Mouse (Mus musculus) heart, embryonic 15.5 days (tissue): ENCODE data around the gene Kif21b. TPM values are rescaled to one million over a fixed set of nuclear protein-coding genes. Genes with fewer than 3 reads are reported as not detected.

Experiments used
- ATAC-seq: fragments of 200-750 bp; cut with Nextera tagmentation; replicated peaks from 2 replicates; pipeline ENCODE4 v1.8.0; 2017; ENCODE audit warnings: low read depth, moderate TSS enrichment; ENCODE audit not compliant: insufficient number of reproducible peaks, insufficient read depth, low FRiP score
- H3K27ac ChIP-seq: fragments of 300-500 bp; sonication (generic); 2 replicates; pipeline ENCODE4 v1.5.1; 2015; ENCODE audit warnings: mild to moderate bottlenecking, inconsistent platforms
- H3K27me3 ChIP-seq: fragments of 300-500 bp; sonication (generic); 2 replicates; pipeline ENCODE4 v1.6.1; 2015; ENCODE audit warnings: inconsistent platforms
- H3K36me3 ChIP-seq: fragments of 300-500 bp; sonication (generic); 2 replicates; pipeline ENCODE4 v1.6.1; 2015; ENCODE audit warnings: mild to moderate bottlenecking, inconsistent platforms
- H3K4me1 ChIP-seq: fragments of 300-500 bp; sonication (generic); replicated peaks from 2 replicates; pipeline ENCODE4 v1.6.1; 2015; ENCODE audit warnings: inconsistent platforms
- H3K4me2 ChIP-seq: fragments of 300-500 bp; sonication (generic); 2 replicates; pipeline ENCODE4 v1.6.1; 2015; ENCODE audit warnings: inconsistent platforms, mild to moderate bottlenecking, moderate library complexity
- H3K4me3 ChIP-seq: fragments of 300-500 bp; sonication (generic); 2 replicates; pipeline ENCODE4 v1.5.1; 2015; ENCODE audit warnings: mild to moderate bottlenecking, inconsistent platforms
- H3K9ac ChIP-seq: fragments of 300-500 bp; sonication (generic); 2 replicates; pipeline ENCODE4 v1.6.1; 2015; ENCODE audit warnings: mild to moderate bottlenecking, inconsistent platforms
- H3K9me3 ChIP-seq: fragments of 300-500 bp; sonication (generic); replicated peaks from 2 replicates; pipeline ENCODE4 v1.6.1; 2016; ENCODE audit warnings: inconsistent platforms
- WGBS: fragments of 180-500 bp; shearing (Covaris S2); methylation state at CpG from one replicate; pipeline ENCODE4 v1.1.7; 2015; ENCODE audit warnings: mixed read lengths; 5-methylcytosine and 5-hydroxymethylcytosine counted together
- polyA plus RNA-seq: library from polyadenylated mRNA; unstranded; fragments of >200 nt; fragmentation: Nextera tagmentation; extraction: Ambion mirVana; gene quantifications from 2 replicates; pipeline ENCODE4 v1.2.1, GENCODE M21; 2015

The Kif21b gene
- polyA plus RNA-seq, 1 experiment from 2014 or later: 0.87 TPM

DNA sequence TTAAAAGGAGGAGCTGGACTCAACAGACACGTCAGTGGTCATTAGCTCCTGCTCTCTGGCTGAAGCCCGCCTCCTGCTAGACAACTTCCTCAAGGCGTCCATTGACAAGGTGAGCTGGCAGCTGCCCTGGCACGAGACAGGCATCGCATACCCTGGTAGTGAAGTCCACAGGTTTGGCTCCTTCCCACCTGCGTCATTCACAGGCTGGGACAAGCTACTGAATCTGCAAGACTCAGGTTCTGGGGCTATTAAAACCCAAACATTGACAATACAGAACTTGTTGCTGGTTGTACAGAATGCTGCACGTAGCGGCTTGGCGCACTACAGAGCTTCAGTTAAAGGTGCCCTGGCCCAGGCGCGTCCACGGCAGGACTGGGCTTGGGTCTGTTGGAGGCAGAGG lies 29.1 kb downstream of the Kif21b start:
- no peak for ATAC-seq

DNA sequence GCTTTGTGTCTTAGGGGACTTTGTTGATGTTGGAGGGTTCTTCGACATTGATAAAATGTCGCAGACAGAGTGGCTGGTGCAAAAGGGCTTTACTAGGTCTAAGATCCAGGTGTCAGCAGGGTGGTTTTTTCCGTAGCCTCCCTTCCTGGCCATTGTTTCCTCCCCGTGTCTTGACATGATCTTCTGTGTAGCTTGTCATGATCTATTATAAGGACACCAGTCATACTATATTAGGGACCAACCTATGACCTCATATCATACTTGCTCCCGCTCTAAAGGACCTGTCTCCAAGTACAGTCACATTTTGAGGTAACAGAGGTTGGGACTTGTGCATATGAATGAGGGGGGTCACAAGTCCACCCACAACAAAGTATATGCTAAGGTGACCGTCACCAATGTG lies 29.7 kb downstream of the Kif21b start:
- ATAC-seq: no peak
- WGBS: 76% methylated on average over 6 of the region's 6 CpGs
- no peak overlapping the region for H3K27ac ChIP-seq
- H3K36me3 ChIP-seq: no peaks in the 10 kb centered on the region
- no peak overlapping the region for H3K9ac ChIP-seq
- no peak overlapping the region for H3K4me2 ChIP-seq
- H3K27me3 ChIP-seq: no peaks in the 10 kb centered on the region
- no peaks in the 10 kb centered on the region for H3K9me3 ChIP-seq
- H3K4me3 ChIP-seq: no peak overlapping the region
- no peaks in the 10 kb centered on the region for H3K4me1 ChIP-seq

More for the DNA sequence above, 29.1 kb downstream of the Kif21b start:
- Histone ChIP-seq H3K4me2 (no peak overlapping the region), H3K27me3 (no peaks in the 10 kb centered on the region), H3K9me3 (no peaks in the 10 kb centered on the region), H3K36me3 (no peaks in the 10 kb centered on the region), H3K4me1 (no peaks in the 10 kb centered on the region), H3K27ac (no peak overlapping the region), H3K9ac (no peak overlapping the region), H3K4me3 (no peak overlapping the region)
- 86% methylated on average over 12 of the region's 12 CpGs for WGBS

DNA sequence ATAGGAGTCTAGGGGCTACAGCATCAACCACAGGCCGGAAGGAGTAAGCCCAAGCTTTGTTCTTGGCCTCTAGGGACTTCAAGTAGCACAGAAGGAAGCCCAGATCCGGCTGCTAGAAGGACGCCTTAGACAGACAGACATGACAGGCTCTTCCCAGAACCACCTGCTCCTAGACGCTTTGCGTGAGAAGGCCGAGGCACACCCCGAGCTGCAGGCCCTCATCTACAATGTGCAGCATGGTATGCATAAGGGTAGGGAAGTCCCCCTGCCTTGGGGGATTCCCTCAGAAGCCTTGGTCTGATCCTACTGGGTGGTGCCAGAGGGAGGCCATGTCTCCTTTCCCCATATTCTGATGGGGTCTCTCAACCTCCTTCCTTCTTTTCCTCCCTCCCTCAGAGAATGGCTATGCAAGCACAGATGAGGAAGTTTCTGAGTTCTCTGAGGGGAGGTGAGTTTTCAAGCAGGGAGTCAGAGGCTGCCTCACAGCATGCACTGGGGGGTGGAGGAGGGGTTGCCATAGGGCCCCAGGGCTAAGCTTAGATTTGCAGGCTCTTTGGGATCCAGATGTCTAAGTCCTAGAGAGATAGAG lies 30.2 kb downstream of the Kif21b start:
- no peak overlapping the region for H3K9ac ChIP-seq
- H3K4me2 ChIP-seq: no peak overlapping the region
- WGBS: 92% methylated on average over 7 of the region's 7 CpGs
- no peaks in the 10 kb centered on the region for H3K4me1 ChIP-seq
- H3K27me3 ChIP-seq: no peaks in the 10 kb centered on the region
- no peaks in the 10 kb centered on the region for H3K9me3 ChIP-seq
- no peaks in the 10 kb centered on the region for H3K36me3 ChIP-seq
- no peak overlapping the region for H3K27ac ChIP-seq
- H3K4me3 ChIP-seq: no peak overlapping the region
- no peak for ATAC-seq

DNA sequence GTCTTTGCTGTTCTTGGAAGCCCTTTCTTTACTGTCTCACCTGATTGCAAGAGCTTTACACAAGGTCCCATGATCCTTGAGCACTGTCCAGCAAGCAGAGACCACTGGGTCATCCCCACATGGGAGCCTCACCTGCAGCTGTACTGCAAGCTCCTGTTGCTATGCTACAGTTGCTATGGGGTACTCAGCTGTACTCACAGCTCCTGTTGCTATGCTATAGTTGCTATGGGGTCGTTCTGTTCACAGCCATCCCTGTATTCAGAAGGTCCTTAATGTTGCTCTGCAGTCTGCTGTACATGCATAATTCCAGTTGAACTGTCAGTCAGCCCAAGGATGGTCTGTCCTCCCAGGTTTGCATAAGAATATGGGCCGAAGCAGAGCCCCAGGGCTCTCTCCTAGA lies 34.2 kb downstream of the Kif21b start:
- Histone ChIP-seq H3K4me2 (no peak overlapping the region), H3K4me3 (no peak overlapping the region), H3K9me3 (no peaks in the 10 kb centered on the region), H3K27me3 (no peaks in the 10 kb centered on the region; the same call in 1 of the 2 replicates), H3K4me1 (no peaks in the 10 kb centered on the region), H3K36me3 (no peaks in the 10 kb centered on the region), H3K27ac (no peak overlapping the region), H3K9ac (no peak overlapping the region)
- no peak for ATAC-seq
- WGBS: 71% methylated on average over 2 of the region's 2 CpGs

DNA sequence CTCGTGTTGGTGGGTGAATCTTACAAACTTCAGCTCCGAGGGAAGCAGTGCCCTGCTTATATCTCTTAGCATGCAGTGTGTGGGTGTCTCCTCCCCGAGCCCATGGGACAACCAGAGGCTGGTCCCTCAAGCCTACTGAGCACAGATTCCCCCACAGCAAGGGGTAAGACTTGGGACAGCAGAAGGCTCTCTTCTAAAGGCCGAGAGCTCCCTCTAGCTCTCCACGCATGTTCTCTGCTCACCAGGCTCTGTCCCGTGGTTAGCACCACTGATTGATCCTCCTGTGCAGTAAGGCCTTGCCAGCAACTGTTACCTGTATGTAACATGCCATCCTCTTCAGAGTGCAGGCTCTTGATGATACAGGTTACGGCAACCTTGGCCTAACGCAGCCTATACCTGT lies 36.5 kb downstream of the Kif21b start:
- no peak overlapping the region for H3K9ac ChIP-seq
- no peaks in the 10 kb centered on the region; the same call in 1 of the 2 replicates for H3K27me3 ChIP-seq
- H3K4me3 ChIP-seq: no peak overlapping the region
- no peaks in the 10 kb centered on the region for H3K4me1 ChIP-seq
- no peak overlapping the region for H3K27ac ChIP-seq
- H3K9me3 ChIP-seq: no peaks in the 10 kb centered on the region
- no peak overlapping the region for H3K4me2 ChIP-seq
- ATAC-seq: peak; percentile 52
- WGBS: 58% methylated on average over 8 of the region's 8 CpGs
- H3K36me3 ChIP-seq: no peaks in the 10 kb centered on the region

DNA sequence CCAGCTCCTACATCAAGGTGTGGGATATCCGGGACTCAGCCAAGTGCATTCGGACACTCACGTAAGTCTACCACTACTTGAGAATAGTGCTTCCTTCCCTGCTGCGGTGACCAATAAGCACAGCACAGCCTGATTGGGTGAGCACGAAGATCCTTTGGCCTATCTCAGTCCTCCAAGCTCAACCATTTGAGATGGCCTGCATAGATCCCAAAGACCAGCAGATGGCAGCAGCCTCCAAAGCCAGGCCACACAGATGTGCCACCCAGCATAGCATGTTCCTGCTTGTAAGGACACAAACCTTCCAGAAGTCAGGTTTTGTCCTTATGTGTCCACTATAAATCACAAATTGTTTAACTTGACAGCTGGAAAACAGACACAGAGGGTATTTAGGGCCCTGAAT lies 38.9 kb downstream of the Kif21b start:
- peak overlapping the region; percentile 31; the same call in 1 of the 2 replicates for H3K4me2 ChIP-seq

DNA sequence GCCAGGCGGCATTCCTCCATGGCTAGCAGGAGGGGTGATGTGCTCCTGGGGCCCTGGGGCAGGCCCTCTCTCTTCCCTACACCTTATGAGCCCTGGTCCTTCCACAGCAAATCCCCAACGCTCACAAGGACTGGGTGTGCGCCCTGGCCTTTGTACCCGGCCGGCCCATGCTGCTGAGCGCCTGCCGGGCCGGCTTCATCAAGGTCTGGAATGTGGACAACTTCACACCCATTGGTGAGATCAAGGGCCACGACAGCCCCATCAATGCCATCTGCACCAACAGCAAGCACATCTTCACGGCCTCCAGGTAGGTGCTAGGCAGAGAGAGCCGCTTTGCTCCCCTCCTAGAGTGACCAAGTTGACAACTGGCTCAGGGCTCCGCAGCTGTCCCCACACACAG lies 41.5 kb downstream of the Kif21b start:
- no peaks in the 10 kb centered on the region for H3K9me3 ChIP-seq
- H3K27me3 ChIP-seq: no peaks in the 10 kb centered on the region; the same call in 1 of the 2 replicates
- no peak for ATAC-seq
- no peak overlapping the region for H3K4me3 ChIP-seq
- no peak overlapping the region for H3K4me2 ChIP-seq
- no peaks in the 10 kb centered on the region for H3K36me3 ChIP-seq
- no peak overlapping the region for H3K9ac ChIP-seq
- WGBS: 68% methylated on average over 12 of the region's 12 CpGs
- H3K27ac ChIP-seq: no peak overlapping the region
- peaks cover 9% of the 10 kb centered on the region for H3K4me1 ChIP-seq

More for the DNA sequence above, 38.9 kb downstream of the Kif21b start:
- no peaks in the 10 kb centered on the region; the same call in 1 of the 2 replicates for H3K27me3 ChIP-seq
- H3K4me1 ChIP-seq: peaks cover 9% of the 10 kb centered on the region
- peak; percentile 39; the same call in 1 of the 2 replicates for ATAC-seq
- H3K27ac ChIP-seq: no peak overlapping the region
- no peaks in the 10 kb centered on the region for H3K36me3 ChIP-seq
- no peak overlapping the region for H3K4me3 ChIP-seq
- H3K9ac ChIP-seq: no peak overlapping the region
- H3K9me3 ChIP-seq: no peaks in the 10 kb centered on the region
- 12% methylated on average over 5 of the region's 5 CpGs for WGBS

DNA sequence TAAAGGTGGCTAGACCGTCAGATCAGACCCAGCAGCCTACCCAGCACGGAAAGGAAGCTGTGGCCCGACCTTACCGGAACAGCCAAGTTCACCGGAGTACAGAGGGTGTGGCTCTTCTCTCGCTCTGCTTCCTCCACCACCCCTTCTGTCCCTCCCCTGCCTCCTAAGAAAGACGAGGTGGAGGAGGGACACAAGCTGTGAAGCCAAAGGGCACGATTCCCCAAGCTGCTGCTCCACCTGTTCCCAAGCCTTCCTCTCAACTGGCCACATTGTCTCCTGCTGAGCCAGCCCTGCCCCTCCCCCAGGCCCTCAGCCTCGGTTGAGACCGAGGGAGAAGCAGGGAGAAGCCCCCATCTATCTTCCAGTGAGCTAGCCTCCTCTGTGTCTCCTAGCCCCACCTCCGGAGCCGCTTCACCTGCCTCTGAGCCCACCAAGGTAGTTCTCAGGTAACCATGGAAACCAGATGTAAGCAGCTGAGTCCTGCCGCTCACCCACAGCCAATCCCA lies 43.0 kb downstream of the Kif21b start:
- no peaks in the 10 kb centered on the region for H3K36me3 ChIP-seq
- H3K27me3 ChIP-seq: no peaks in the 10 kb centered on the region; the same call in 1 of the 2 replicates
- H3K4me2 ChIP-seq: 0 out of 2 replicates have a peak overlapping the region, but pooled peaks have one; percentile 18
- no peak for ATAC-seq
- H3K27ac ChIP-seq: no peak overlapping the region
- H3K4me3 ChIP-seq: no peak overlapping the region
- peaks cover 17% of the 10 kb centered on the region for H3K4me1 ChIP-seq
- no peak overlapping the region for H3K9ac ChIP-seq
- H3K9me3 ChIP-seq: no peaks in the 10 kb centered on the region
- 27% methylated on average over 13 of the region's 13 CpGs for WGBS

DNA sequence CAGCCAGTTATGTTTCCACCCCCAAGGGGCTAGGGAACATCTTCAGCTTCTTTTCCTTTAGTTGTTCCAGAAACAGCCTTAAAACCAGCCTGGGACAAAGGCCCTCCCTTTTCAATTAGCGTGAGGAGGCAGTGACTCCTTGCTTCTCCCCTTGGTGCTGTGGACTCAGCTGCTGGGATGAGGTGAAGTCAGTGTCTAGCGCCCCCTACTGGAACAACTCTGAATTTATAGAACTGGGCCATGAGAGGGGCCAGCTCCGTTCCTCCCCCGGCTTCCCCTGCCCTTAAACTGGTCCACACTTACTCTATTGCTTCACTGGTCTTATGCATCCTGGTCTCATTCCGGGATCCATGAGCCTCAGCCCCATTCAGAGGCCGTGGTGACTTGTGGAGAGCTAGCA lies 44.0 kb downstream of the Kif21b start:
- WGBS: 39% methylated on average over 6 of the region's 6 CpGs
- H3K27me3 ChIP-seq: no peaks in the 10 kb centered on the region
- no peak overlapping the region for H3K27ac ChIP-seq
- H3K9me3 ChIP-seq: no peaks in the 10 kb centered on the region
- H3K4me1 ChIP-seq: peaks cover 20% of the 10 kb centered on the region
- no peak overlapping the region for H3K4me2 ChIP-seq
- no peak overlapping the region for H3K4me3 ChIP-seq
- no peak overlapping the region for H3K9ac ChIP-seq
- ATAC-seq: no peak
- no peaks in the 10 kb centered on the region for H3K36me3 ChIP-seq

DNA sequence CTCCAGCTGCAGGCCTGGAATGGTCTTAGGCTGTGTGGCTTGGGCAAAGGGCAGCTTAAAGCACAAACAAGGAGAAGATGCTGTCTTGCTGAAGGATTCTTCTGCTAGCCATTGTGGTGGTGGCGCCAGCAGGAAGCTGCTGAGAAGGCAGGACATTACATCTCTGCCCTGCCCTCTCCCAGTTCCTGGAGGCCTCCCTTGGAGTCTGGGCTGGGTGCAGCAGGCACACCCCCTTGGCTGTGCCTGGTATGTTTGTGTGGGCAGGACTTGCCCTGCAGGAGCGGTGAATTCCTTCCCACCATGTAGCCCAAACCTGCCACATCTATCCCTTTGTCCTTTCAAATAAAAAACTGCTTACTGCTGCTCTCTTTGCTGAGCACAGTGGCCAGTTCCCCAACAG lies 45.9 kb downstream of the Kif21b start:
- 75% methylated on average over 2 of the region's 2 CpGs for WGBS
- no peak overlapping the region for H3K4me2 ChIP-seq
- H3K9ac ChIP-seq: no peak overlapping the region
- no peak overlapping the region for H3K27ac ChIP-seq
- no peak overlapping the region for H3K4me3 ChIP-seq
- H3K36me3 ChIP-seq: no peaks in the 10 kb centered on the region
- no peak for ATAC-seq
- no peaks in the 10 kb centered on the region for H3K9me3 ChIP-seq
- no peaks in the 10 kb centered on the region for H3K27me3 ChIP-seq
- peaks cover 20% of the 10 kb centered on the region for H3K4me1 ChIP-seq

DNA sequence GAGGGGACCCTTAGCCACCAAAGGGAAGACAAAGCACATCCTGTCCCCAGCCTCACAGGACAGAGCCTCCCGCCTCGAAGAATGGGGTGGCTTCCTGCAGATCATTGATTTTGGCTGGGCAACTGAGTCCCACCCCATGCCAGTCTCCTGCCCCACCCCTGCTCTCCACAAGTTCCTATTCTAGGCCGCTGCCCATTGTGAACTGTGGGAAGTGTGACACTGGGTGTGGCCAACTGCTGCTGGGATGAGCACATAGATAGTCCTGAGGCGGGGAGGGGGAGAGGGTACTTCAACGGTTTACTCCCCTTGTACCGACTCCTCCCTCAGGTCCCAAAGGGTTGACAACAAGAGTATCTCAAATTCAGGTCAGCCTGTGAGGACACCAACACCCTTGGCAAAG lies 47.6 kb downstream of the Kif21b start:
- H3K36me3 ChIP-seq: no peaks in the 10 kb centered on the region
- H3K27me3 ChIP-seq: no peaks in the 10 kb centered on the region
- whole genome bisulfite sequencing: 51% methylated on average over 6 of the region's 6 CpGs
- H3K9ac ChIP-seq: no peak overlapping the region
- no peaks in the 10 kb centered on the region for H3K9me3 ChIP-seq
- peaks cover 16% of the 10 kb centered on the region for H3K4me1 ChIP-seq
- ATAC-seq: no peak; the same call in 1 of the 2 replicates
- H3K4me3 ChIP-seq: no peak overlapping the region
- no peak overlapping the region for H3K27ac ChIP-seq
- H3K4me2 ChIP-seq: no peak overlapping the region

DNA sequence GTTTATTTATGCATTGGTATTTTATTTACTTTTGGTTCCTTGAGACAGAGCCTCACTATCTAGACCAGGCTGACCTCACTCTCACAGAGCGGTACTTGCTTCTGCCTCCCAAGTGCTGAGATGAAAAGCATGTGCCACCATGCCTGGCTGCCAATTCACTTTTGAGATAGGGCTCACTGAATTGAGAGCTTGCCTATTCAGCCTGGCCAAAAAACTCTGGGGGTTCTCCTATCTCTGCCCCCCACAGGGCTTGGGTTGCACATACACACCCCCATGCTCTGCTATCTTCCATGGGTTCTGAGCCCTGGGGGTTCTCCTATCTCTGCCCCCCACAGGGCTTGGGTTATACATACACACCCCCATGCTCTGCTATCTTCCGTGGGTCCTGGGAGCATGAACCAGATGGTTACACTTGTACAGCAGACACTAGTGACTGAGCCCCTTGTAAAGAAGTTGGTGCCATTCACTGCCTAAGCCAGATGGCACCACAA lies 48.4 kb downstream of the Kif21b start:
- H3K9me3 ChIP-seq: no peaks in the 10 kb centered on the region
- H3K9ac ChIP-seq: no peak overlapping the region
- no peak overlapping the region for H3K4me2 ChIP-seq
- H3K36me3 ChIP-seq: no peaks in the 10 kb centered on the region
- no peak overlapping the region for H3K4me3 ChIP-seq
- no peaks in the 10 kb centered on the region for H3K27me3 ChIP-seq
- H3K4me1 ChIP-seq: 0 out of 2 replicates have a peak, but pooled peaks cover 15% of the 10 kb centered on the region
- WGBS: 40% methylated on average over 2 of the region's 2 CpGs
- ATAC-seq: no peak
- H3K27ac ChIP-seq: no peak overlapping the region
